Mouse (Mus musculus) hindbrain, embryonic 10.5 days (tissue): Measurements from ENCODE around the gene Arhgap31. TPM values are rescaled to one million over a fixed set of nuclear protein-coding genes. Genes with fewer than 3 reads are reported as not detected.

Experiments used
- DNase-seq: peaks from one replicate; pipeline ENCODE4 v3.0.0-alpha.2; 2017; ENCODE audit warnings: low spot score
- H3K27ac ChIP-seq: fragments of 300-500 bp; sonication (generic); 2 replicates; pipeline ENCODE4 v1.5.1; 2016; ENCODE audit warnings: mild to moderate bottlenecking, moderate library complexity
- H3K27me3 ChIP-seq: fragments of 300-500 bp; sonication (generic); 2 replicates; pipeline ENCODE4 v1.6.1; 2016; ENCODE audit warnings: mild to moderate bottlenecking; ENCODE audit not compliant: poor library complexity, insufficient read depth, severe bottlenecking
- H3K36me3 ChIP-seq: fragments of 300-500 bp; sonication (generic); 2 replicates; pipeline ENCODE4 v1.6.1; 2016; ENCODE audit warnings: mild to moderate bottlenecking, moderate library complexity
- H3K4me1 ChIP-seq: fragments of 300-500 bp; sonication (generic); replicated peaks from 2 replicates; pipeline ENCODE4 v1.6.1; 2016; ENCODE audit warnings: mild to moderate bottlenecking
- H3K4me3 ChIP-seq: fragments of 300-500 bp; sonication (generic); 2 replicates; pipeline ENCODE4 v1.5.1; 2016; ENCODE audit warnings: mild to moderate bottlenecking, moderate library complexity
- H3K9me3 ChIP-seq: fragments of 300-500 bp; sonication (generic); 2 replicates; pipeline ENCODE4 v1.6.1; 2016; ENCODE audit warnings: mild to moderate bottlenecking, moderate library complexity
- WGBS: fragments of 180-500 bp; shearing (Covaris S2); methylation state at CpG from one replicate; pipeline ENCODE4 v1.1.7; 2016; 5-methylcytosine and 5-hydroxymethylcytosine counted together
- polyA plus RNA-seq: library from polyadenylated mRNA; unstranded; fragments of >200 nt; fragmentation: Nextera tagmentation; extraction: Ambion mirVana; gene quantifications from 2 replicates; pipeline ENCODE4 v1.2.1, GENCODE M21; 2016

Arhgap31 gene
- polyA plus RNA-seq, 1 experiment from 2014 or later: 8.8 TPM

- WGBS: 95% methylated on average over 1 of the region's 1 CpGs
- H3K4me1 ChIP-seq: no peaks in the 10 kb centered on the region
Measured at GRCm38 (mm10) chr16:38594435-38594834, 118.6 kb downstream of the Arhgap31 start.

GRCm38 (mm10) chr16:38592946-38593345 lies 120.1 kb downstream of the Arhgap31 start:
- peaks cover 74% of the 10 kb centered on the region for H3K36me3 ChIP-seq
- H3K27me3 ChIP-seq: no peaks in the 10 kb centered on the region

More at GRCm38 (mm10) chr16:38594435-38594834, 118.6 kb downstream of the Arhgap31 start:
- no peak for DNase-seq
- Histone ChIP-seq H3K27ac (no peak overlapping the region), H3K27me3 (no peaks in the 10 kb centered on the region), H3K4me3 (no peak overlapping the region), H3K9me3 (no peaks in the 10 kb centered on the region), H3K36me3 (peaks cover 60% of the 10 kb centered on the region)

GRCm38 (mm10) chr16:38592026-38592678 lies 120.9 kb downstream of the Arhgap31 start:
- no peak for DNase-seq
- Histone ChIP-seq H3K27ac (no peak overlapping the region), H3K4me3 (no peak overlapping the region), H3K36me3 (peaks cover 82% of the 10 kb centered on the region), H3K27me3 (no peaks in the 10 kb centered on the region), H3K9me3 (no peaks in the 10 kb centered on the region), H3K4me1 (no peaks in the 10 kb centered on the region)
- 92% methylated on average over 12 of the region's 12 CpGs for WGBS

More at GRCm38 (mm10) chr16:38592946-38593345, 120.1 kb downstream of the Arhgap31 start:
- no peak overlapping the region for H3K4me3 ChIP-seq
- no peaks in the 10 kb centered on the region for H3K4me1 ChIP-seq
- no peaks in the 10 kb centered on the region for H3K9me3 ChIP-seq
- DNase-seq: no peak
- WGBS: 95% methylated on average over 4 of the region's 4 CpGs
- no peak overlapping the region for H3K27ac ChIP-seq

- WGBS: 93% methylated on average over 3 of the region's 3 CpGs
- no peaks in the 10 kb centered on the region for H3K9me3 ChIP-seq
- no peak for DNase-seq
- peaks cover 89% of the 10 kb centered on the region for H3K36me3 ChIP-seq
- no peaks in the 10 kb centered on the region for H3K4me1 ChIP-seq
- H3K27ac ChIP-seq: no peak overlapping the region
- no peaks in the 10 kb centered on the region for H3K27me3 ChIP-seq
- H3K4me3 ChIP-seq: no peak overlapping the region
Measured at GRCm38 (mm10) chr16:38591506-38591905, 121.6 kb downstream of the Arhgap31 start.

- H3K36me3 ChIP-seq: peaks cover 97% of the 10 kb centered on the region
- 94% methylated on average over 4 of the region's 4 CpGs for WGBS
- H3K27me3 ChIP-seq: no peaks in the 10 kb centered on the region
- DNase-seq: no peak
- no peak overlapping the region for H3K4me3 ChIP-seq
- no peaks in the 10 kb centered on the region for H3K9me3 ChIP-seq
- H3K4me1 ChIP-seq: no peaks in the 10 kb centered on the region
- no peak overlapping the region for H3K27ac ChIP-seq
Measured at GRCm38 (mm10) chr16:38587572-38587971, 125.5 kb downstream of the Arhgap31 start.

- Histone ChIP-seq H3K36me3 (peaks cover 97% of the 10 kb centered on the region), H3K9me3 (no peaks in the 10 kb centered on the region), H3K27me3 (no peaks in the 10 kb centered on the region), H3K27ac (no peak overlapping the region), H3K4me3 (no peak overlapping the region), H3K4me1 (no peaks in the 10 kb centered on the region)
- WGBS: 94% methylated on average over 5 of the region's 5 CpGs
- DNase-seq: no peak
Measured at GRCm38 (mm10) chr16:38587163-38587562, 125.9 kb downstream of the Arhgap31 start.

GRCm38 (mm10) chr16:38585186-38585585 lies 127.9 kb downstream of the Arhgap31 start:
- Histone ChIP-seq H3K4me3 (no peak overlapping the region), H3K4me1 (no peaks in the 10 kb centered on the region), H3K27me3 (no peaks in the 10 kb centered on the region), H3K36me3 (peaks cover 94% of the 10 kb centered on the region), H3K9me3 (no peaks in the 10 kb centered on the region), H3K27ac (no peak overlapping the region)
- 96% methylated on average over 5 of the region's 5 CpGs for WGBS
- no peak for DNase-seq

GRCm38 (mm10) chr16:38584761-38585160 lies 128.3 kb downstream of the Arhgap31 start:
- Histone ChIP-seq H3K36me3 (peaks cover 94% of the 10 kb centered on the region), H3K27me3 (no peaks in the 10 kb centered on the region), H3K27ac (no peak overlapping the region), H3K9me3 (no peaks in the 10 kb centered on the region), H3K4me1 (no peaks in the 10 kb centered on the region), H3K4me3 (no peak overlapping the region)
- DNase-seq: no peak
- 95% methylated on average over 7 of the region's 7 CpGs for WGBS

GRCm38 (mm10) chr16:38571481-38571880 lies 141.6 kb downstream of the Arhgap31 start:
- WGBS: 94% methylated on average over 3 of the region's 3 CpGs
- no peak for DNase-seq
- Histone ChIP-seq H3K27ac (no peak overlapping the region), H3K4me1 (no peaks in the 10 kb centered on the region), H3K27me3 (no peaks in the 10 kb centered on the region), H3K36me3 (peaks cover 94% of the 10 kb centered on the region), H3K4me3 (no peak overlapping the region), H3K9me3 (no peaks in the 10 kb centered on the region)

GRCm38 (mm10) chr16:38568192-38568591 lies 144.9 kb downstream of the Arhgap31 start:
- Histone ChIP-seq H3K9me3 (no peaks in the 10 kb centered on the region), H3K4me3 (no peak overlapping the region), H3K27ac (no peak overlapping the region), H3K4me1 (peaks cover 10% of the 10 kb centered on the region), H3K27me3 (no peaks in the 10 kb centered on the region), H3K36me3 (peaks cover 86% of the 10 kb centered on the region)
- DNase-seq: no peak
- WGBS: 93% methylated on average over 5 of the region's 5 CpGs

GRCm38 (mm10) chr16:38563516-38563915 lies 149.6 kb downstream of the Arhgap31 start:
- Histone ChIP-seq H3K4me1 (peaks cover 10% of the 10 kb centered on the region), H3K4me3 (peak overlapping the region; percentile 92), H3K27me3 (peaks cover 12% of the 10 kb centered on the region), H3K36me3 (peaks cover 40% of the 10 kb centered on the region), H3K27ac (no peak overlapping the region), H3K9me3 (no peaks in the 10 kb centered on the region)
- DNase-seq: no peak
- 41% methylated on average over 10 of the region's 10 CpGs for WGBS

GRCm38 (mm10) chr16:38562968-38563327 lies 150.1 kb downstream of the Arhgap31 start:
- peaks cover 12% of the 10 kb centered on the region for H3K27me3 ChIP-seq
- DNase-seq: no peak
- 0% methylated on average over 25 of the region's 25 CpGs for WGBS
- peaks cover 34% of the 10 kb centered on the region for H3K36me3 ChIP-seq
- H3K4me1 ChIP-seq: peaks cover 10% of the 10 kb centered on the region
- H3K4me3 ChIP-seq: peak overlapping the region; percentile 92
- no peaks in the 10 kb centered on the region for H3K9me3 ChIP-seq
- peak overlapping the region; percentile 93 for H3K27ac ChIP-seq

GRCm38 (mm10) chr16:38562131-38562967 lies 150.7 kb downstream of the Arhgap31 start:
- WGBS: 7% methylated on average over 37 of the region's 37 CpGs
- H3K27ac ChIP-seq: peak overlapping the region; percentile 93
- peak; percentile 94 for DNase-seq
- H3K4me3 ChIP-seq: peak overlapping the region; percentile 92
- H3K27me3 ChIP-seq: peaks cover 12% of the 10 kb centered on the region
- H3K4me1 ChIP-seq: peaks cover 10% of the 10 kb centered on the region
- H3K9me3 ChIP-seq: no peaks in the 10 kb centered on the region
- H3K36me3 ChIP-seq: peaks cover 29% of the 10 kb centered on the region
